Mouse (Mus musculus): ENCODE measurements around the gene Qser1. TPM values are rescaled to one million over a fixed set of nuclear protein-coding genes. Genes with fewer than 3 reads are reported as not detected.
A peak's percentile ranks its signal among the peaks of the same experiment; 100 is the strongest.
"Not testable (repeated sequence)": the region's sequence is repeated elsewhere in the genome, so short reads cannot be mapped to it uniquely, and the experiment has no call there.

The Qser1 gene
- total RNA-seq (2021), result 1 to 10 TPM; 8.8 to 9.4 TPM
- long read RNA-seq, experiment 1, partial matches to known transcripts, result 0 of 1 reads
- long read RNA-seq, experiment 1, other reads (novel, unspliced or antisense), result 1 of 1 reads
- long read RNA-seq, experiment 2, partial matches to known transcripts, result 1 of 2 reads
- long read RNA-seq, experiment 2, other reads (novel, unspliced or antisense), result 1 of 2 reads

DNA sequence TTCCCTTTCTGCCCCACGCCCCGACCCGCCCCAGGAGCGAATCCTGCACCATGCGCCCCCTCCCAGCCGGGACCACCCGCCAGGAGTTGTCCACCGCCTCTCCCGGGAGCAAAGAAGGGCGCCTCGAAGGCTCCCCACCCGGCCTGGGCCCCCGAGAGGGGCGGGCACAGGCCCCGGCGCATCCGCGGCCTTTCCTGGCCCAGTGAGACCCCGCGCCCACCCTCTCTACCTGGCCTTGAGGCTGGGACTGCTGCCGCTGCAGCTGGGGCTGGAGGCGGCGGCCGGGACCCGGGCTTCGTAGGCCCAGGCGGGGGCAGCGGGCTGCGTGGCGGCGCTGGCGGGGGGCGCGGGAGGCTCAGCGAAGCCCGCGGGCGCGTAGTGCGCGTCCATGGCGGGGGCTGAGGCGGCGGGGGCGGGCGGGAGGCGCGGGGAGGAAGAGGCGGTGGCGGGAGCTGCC, at the start of gene Qser1:
Gene Qser1, minus strand, starts transcription at position 390 of the 457 bp plus-strand sequence.
- intact Hi-C loops (cut with DNase I), result no loop called here
- peak in 1 of 2 experiments; percentile 14 for DNase-seq (ENCODE audit: low spot score in 2 of 2)

DNA sequence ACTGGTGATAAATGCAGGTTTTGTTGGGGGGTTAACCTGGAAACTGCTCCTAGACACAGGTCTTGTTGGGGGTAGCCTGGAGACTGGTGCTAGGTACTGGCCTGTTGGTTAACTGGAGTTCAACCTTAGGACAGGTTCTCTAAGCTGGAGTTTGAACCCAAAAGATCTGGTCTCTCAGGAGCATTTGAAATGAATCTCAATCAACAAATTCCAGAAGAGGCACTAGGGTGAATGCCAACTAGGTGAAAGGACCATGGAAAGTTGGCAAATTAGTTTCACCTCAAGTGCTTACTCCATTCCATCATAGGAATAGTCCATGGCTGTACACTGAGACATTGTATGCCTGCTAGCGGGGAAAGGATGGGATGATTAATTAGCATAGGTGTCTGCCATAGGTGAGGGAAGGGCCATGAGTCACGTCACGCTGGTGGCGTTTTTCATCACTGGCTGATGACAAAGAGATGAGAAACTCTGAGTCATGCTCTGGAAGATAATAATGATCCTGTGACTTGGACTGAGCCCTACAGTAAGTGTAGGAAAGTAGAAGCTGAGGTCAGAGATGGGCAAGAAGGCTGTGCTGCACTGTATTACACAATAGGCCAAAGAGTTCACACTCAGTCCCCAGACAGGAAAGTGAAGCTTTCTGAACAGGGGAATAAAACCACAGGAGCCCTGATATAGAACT, 47.8 kb upstream of the Qser1 start:
- intact Hi-C loops (cut with DNase I), result no loop called here

DNA sequence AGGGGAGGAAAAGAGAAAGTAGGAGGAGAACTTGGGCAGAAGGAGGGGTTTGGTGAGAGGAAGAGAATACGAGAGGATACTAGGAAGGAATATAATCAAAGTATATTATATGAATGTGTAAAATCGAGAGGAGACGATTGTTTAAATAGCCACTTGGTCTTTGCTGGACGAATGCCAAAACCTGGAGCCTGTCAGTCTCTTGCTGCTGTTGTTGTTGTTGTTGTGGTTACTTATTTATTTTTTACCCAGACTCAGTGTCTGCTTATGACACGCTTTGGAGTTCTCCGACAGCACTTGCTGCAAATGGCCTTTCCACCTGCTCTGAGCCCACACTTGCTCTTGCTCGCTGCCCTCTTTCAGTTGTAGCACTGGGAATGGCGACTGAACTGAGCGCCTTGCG, 43.9 kb upstream of the Qser1 start:
- intact Hi-C loops (cut with DNase I), result no loop called here
- no peak for DNase-seq (ENCODE audit: low spot score in 2 of 2)

More for the DNA sequence above, 47.8 kb upstream of the Qser1 start:
- DNase-seq (ENCODE audit: low spot score in 2 of 2), result no peak

GRCm38 (mm10) chr2:104859060-104859459, 42.5 kb upstream of the Qser1 start:
- intact Hi-C loops (cut with DNase I), result no loop called here
- DNase-seq (ENCODE audit: low spot score in 2 of 2), result no peak

DNA sequence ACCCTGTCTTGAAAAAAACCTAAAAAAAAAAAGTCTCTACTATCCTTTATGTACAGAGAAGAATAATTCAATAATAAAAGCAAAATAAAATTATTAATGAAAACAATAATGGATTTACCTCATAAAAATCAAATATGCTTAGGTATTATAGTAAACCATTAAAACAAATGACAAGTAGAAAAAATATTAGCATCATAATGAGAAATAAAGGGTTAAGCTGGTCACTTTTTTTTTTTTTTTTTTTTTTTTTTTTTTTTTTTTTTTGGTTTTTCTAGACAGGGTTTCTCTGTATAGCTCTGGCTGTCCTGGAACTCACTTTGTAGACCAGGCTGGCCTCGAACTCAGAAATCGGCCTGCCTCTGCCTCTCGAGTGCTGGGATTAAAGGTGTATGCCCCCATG, 41.5 kb upstream of the Qser1 start:
- intact Hi-C loops (cut with DNase I); DNase-seq (ENCODE audit: low spot score in 2 of 2): not testable (repeated sequence)

DNA sequence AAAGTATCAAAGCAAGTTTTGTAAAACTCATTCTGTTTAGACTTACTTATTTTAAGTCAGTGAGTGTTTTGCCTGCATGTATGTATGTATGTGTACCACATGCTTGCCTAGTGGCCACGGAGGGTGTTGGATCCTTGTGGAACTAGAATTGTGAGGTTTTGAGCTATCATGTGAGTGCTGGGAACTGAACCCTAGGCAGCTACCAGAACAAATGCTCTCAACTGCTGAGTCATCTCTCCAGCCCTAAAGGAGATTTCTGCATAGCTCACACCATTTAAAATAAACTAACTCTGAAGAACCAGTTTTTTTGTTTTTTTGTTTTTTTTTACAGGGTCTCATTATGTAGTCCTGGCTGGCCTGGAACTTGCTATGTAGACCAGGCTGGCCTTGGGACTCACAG, 39.7 kb upstream of the Qser1 start:
- DNase-seq (ENCODE audit: low spot score in 2 of 2), result no peak
- intact Hi-C loops (cut with DNase I), result no loop called here

DNA sequence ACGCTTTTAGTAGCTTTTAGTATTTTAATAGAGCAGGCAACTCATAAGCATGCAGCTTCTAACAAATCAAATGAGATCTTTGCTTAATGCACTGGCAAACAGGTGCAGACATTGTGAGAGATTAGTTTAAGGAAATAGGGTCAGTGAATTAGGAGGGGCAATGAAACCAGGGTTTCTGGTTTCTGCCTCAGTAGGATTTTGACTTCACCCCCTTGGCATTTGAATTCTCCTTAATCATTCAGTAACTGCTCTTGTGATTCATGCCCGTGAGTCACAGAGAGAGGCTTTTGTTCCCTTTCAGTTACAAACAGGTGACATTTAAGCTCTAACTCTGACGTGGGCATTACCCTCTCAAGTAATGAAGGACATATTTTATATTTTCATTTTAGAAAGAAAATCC, 39.2 kb upstream of the Qser1 start:
- DNase-seq (ENCODE audit: low spot score in 2 of 2), result no peak
- intact Hi-C loops (cut with DNase I), result no loop called here

GRCm38 (mm10) chr2:104854836-104855235, 38.3 kb upstream of the Qser1 start:
- intact Hi-C loops (cut with DNase I), result no loop called here
- DNase-seq (ENCODE audit: low spot score in 2 of 2), result no peak

GRCm38 (mm10) chr2:104852546-104852945, 36.0 kb upstream of the Qser1 start:
- DNase-seq (ENCODE audit: low spot score in 2 of 2), result no peak
- intact Hi-C loops (cut with DNase I), result no loop called here

- intact Hi-C loops (cut with DNase I), result no loop called here
- no peak for DNase-seq (ENCODE audit: low spot score in 2 of 2)
These were observed 35.1 kb upstream of the Qser1 start for GRCm38 (mm10) chr2:104851686-104852085.

GRCm38 (mm10) chr2:104849991-104850359, 33.4 kb upstream of the Qser1 start:
- intact Hi-C loops (cut with DNase I), result no loop called here
- no peak for DNase-seq (ENCODE audit: low spot score in 2 of 2)

GRCm38 (mm10) chr2:104849276-104849990, 32.9 kb upstream of the Qser1 start, which contains the start of gene Prrg4:
TSS of gene Prrg4 (minus strand) at chr2:104849876.
- intact Hi-C loops (cut with DNase I), result no loop called here

DNA sequence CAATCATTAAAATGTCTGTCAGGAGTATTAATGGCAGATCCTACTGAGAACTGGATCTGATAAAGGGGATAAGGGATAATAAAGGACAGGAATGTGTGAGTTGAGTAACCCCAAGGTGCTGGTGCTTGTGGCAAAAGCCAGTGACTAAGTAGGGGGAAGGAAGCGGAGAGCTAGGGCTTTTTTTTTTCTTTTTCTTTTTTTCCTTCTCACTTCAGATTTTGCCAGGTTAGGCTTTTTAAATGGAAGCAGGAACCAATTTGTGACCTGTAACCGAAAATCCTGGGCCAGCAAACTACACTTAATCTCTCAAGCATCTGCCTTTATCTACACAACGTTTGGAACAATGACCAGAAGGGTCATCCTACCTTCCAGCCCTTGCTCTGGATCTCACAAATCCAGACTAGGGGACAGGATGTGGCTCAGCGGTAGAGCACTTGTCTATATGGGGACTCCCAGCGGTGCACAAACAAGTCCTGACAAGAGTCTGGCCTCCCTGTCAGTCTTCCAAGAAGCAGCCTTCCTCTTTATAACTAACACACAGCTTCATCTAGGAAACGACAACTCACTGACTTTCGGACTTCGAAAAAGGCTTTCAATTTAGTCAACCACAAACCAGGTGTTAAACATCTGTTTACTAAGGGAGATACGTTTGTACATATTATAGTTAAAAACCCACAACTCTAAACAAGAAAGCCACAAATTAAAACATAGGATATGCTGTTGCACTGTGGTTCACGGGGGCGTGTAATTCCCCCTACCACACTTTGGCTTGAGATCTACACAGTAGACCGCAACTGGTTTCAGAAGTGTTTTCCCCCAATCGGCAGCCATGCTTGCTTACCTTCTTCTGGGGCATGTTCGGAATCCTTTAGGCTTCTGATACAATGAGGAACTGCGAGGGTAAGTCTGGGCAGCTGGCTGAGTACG, 31.9 kb upstream of the Qser1 start:
- DNase-seq (ENCODE audit: low spot score in 2 of 2), result no peak
- intact Hi-C loops (cut with DNase I), result no loop called here

More at GRCm38 (mm10) chr2:104849276-104849990, 32.9 kb upstream of the Qser1 start, which contains the start of gene Prrg4:
- DNase-seq (ENCODE audit: low spot score in 2 of 2), result peak; percentile 21 to 37

- DNase-seq (ENCODE audit: low spot score in 2 of 2), result no peak
- intact Hi-C loops (cut with DNase I), result no loop called here
These were observed 31.1 kb upstream of the Qser1 start for GRCm38 (mm10) chr2:104847645-104848044.

DNA sequence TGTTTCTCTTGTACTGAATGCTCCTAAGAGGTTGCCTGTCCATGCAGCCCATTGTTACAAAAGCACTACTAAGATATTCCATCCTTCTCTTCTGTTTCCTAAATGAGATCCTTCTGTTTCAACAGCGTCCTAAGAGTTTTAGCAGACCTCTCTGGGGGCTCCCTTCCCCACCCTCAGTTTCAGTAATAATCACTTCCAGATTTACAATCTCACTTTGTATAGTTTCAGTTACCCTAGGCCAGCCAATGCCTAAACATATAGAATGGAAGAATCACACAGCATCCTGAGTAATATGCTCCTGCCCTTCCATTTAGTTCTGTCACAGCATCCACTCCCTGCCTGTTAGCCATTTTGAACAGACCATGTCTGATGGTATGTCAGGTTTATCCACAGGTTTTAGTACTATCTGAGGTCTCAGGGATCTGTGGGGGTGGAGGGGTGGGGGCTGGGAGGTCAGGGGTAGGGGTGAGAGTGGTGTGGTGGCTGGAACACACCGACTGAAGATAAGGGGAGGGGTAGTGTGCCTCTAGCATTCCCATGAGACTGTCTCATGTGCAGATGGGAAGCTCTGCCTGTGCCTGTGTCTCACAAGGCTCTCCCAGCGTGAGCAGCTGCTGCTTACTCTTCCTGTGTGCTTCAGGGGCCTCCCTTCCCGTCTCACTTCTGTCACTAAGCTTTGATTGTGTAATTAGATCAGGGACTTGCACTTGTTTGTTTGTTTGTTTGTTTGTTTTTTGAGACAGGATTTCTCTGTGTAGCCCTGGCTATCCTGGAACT, 30.3 kb upstream of the Qser1 start:
- intact Hi-C loops (cut with DNase I), result no loop called here
- no peak for DNase-seq (ENCODE audit: low spot score in 2 of 2)

DNA sequence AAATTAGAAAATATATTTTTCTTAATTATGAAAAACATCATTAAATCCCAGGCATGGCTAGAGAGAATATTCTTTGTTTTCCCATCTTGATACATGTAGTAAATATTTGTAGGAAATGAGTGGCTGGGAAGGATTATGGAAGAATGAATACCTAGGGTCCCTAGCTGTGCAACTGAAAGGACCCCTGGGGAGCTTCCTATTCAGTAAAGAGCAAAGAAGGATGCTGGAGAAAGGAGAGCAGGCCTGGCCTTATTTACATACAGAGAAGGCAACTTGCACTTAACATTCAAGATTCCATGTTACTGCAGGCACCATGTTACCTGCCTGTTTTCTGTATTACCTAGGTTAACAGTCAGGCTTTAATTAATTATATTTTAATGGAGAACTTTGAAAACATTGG, 26.0 kb upstream of the Qser1 start:
- intact Hi-C loops (cut with DNase I), result no loop called here
- no peak for DNase-seq (ENCODE audit: low spot score in 2 of 2)

DNA sequence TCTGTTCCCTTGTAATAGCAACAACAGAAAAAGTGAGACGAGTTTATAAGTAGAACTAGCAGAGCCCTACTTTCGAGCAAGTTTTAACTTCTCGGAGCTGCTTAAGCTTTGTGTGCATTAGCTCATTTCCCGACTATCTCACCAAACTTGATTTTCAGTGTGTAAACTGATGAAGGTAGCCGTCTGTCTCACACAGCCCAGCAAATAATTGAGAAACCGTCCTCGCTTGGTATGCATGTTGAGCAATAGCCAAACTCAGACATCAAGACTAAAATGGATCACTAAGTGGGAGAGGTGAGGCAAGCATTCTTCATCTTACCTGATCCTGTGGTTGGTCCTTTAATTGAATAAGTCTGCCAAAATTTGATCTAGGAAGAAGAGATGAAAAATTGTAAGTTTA, 25.2 kb upstream of the Qser1 start:
- no peak for DNase-seq (ENCODE audit: low spot score in 2 of 2)
- intact Hi-C loops (cut with DNase I), result no loop called here

DNA sequence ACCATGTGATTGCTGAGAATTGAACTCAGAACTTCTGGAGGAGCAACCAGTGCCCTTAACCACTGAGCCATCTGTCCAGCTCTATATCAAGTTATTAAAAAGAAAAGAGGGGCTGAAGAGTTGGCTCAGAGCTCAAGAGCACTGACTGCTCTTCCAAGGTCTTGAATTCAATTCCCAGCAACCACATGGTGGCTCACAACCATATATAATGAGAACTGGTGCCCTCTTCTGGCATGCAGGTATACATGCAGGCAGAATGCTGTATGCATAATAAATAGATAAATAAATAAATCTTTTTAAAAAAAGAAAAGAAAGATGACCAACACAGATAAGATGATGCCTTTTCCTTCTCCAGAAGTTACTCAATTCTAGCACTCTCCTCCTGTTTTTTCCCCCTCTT, 24.4 kb upstream of the Qser1 start:
- DNase-seq (ENCODE audit: low spot score in 2 of 2), result no peak
- intact Hi-C loops (cut with DNase I), result no loop called here

GRCm38 (mm10) chr2:104832486-104832885, 15.9 kb upstream of the Qser1 start:
- DNase-seq (ENCODE audit: low spot score in 2 of 2), result no peak
- intact Hi-C loops (cut with DNase I), result no loop called here

All from left cerebral cortex, postnatal 14 days (tissue).